ENCODE assay signal across 9 mouse cellular contexts in genomic region chrX:159628629-159629028, GRCm38 (mm10). TPM values are rescaled to one million over a fixed set of nuclear protein-coding genes. Genes with fewer than 3 reads are reported as not detected.
A peak's percentile ranks its signal among the peaks of the same experiment; 100 is the strongest.
DNase-seq lines count a peak whose midpoint lies in the region; ATAC-seq and TF ChIP-seq lines count a peak whose summit lies in the region.
"Had no signal": no experiment of that assay in that cellular context is flagged by ENCODE, and none has a peak within 500 bp of the region (broad histone marks: within the 10 kb centered on the region; RNA-seq: fewer than 3 reads in every experiment).

No protein-coding gene starts in this region.

- TF ChIP-seq POLR2A in limb, embryonic 14.5 days (IDR thresholded peaks at IDR 0.05; ENCODE audit: borderline replicate concordance, extremely low read depth, insufficient read depth, insufficient read length), result no peak

- no peak for TF ChIP-seq EP300 in lung, postnatal 0 days (IDR thresholded peaks at IDR 0.05)

- H3K9ac ChIP-seq in lung, postnatal 0 days (replicated peaks; ENCODE audit: low read depth), result no peak overlapping the region
- H3K9ac ChIP-seq in forebrain, embryonic 16.5 days (replicated peaks; ENCODE audit: low read depth, low read length), result peak overlapping the region; percentile 78
- H3K9ac ChIP-seq in limb, embryonic 14.5 days (ENCODE audit: low read depth, low read length, severe bottlenecking), result no peak overlapping the region
- H3K9ac ChIP-seq in stomach, embryonic 14.5 days (replicated peaks; ENCODE audit: low read depth, low read length), result no peak overlapping the region

- no peaks in the 10 kb centered on the region for H3K4me1 ChIP-seq in lung, postnatal 0 days (ENCODE audit: insufficient read depth, low read depth, low read length)
- no peaks in the 10 kb centered on the region for H3K4me1 ChIP-seq in forebrain, embryonic 16.5 days (replicated peaks; ENCODE audit: control insufficient read depth, insufficient read depth, low read length)
- H3K4me1 ChIP-seq in limb, embryonic 14.5 days (ENCODE audit: control insufficient read depth, insufficient read depth, low read length), result no peaks in the 10 kb centered on the region
- 0 out of 2 replicates have a peak, but pooled peaks cover 2% of the 10 kb centered on the region for H3K4me1 ChIP-seq in stomach, embryonic 14.5 days (ENCODE audit: control insufficient read depth, insufficient read depth, low read length)

- 31% methylated on average over 4 of the region's 4 CpGs for WGBS in lung, postnatal 0 days
- WGBS in forebrain, embryonic 16.5 days, result 43% methylated on average over 4 of the region's 4 CpGs
- 52% methylated on average over 4 of the region's 4 CpGs for WGBS in limb, embryonic 14.5 days
- WGBS in stomach, embryonic 14.5 days, result 44% methylated on average over 4 of the region's 4 CpGs

- H3K4me2 ChIP-seq in lung, postnatal 0 days (replicated peaks; ENCODE audit: low read depth, low read length), result peak overlapping the region; percentile 63; the same call in 1 of the 2 replicates
- H3K4me2 ChIP-seq in forebrain, embryonic 16.5 days (ENCODE audit: low read length), result peak overlapping the region; percentile 63
- H3K4me2 ChIP-seq in limb, embryonic 14.5 days (replicated peaks; ENCODE audit: low read depth, low read length, severe bottlenecking), result peak overlapping the region; percentile 59
- peak overlapping the region; percentile 46 for H3K4me2 ChIP-seq in stomach, embryonic 14.5 days (replicated peaks; ENCODE audit: low read depth, low read length)

- H3K4me3 ChIP-seq in lung, postnatal 0 days (ENCODE audit: low read depth, low read length), result no peak overlapping the region
- peak overlapping the region; percentile 66 for H3K4me3 ChIP-seq in forebrain, embryonic 16.5 days (replicated peaks; ENCODE audit: low read length)
- H3K4me3 ChIP-seq in limb, embryonic 14.5 days (replicated peaks; ENCODE audit: low read length), result peak overlapping the region; percentile 49
- H3K4me3 ChIP-seq in stomach, embryonic 14.5 days (ENCODE audit: low read depth, low read length), result peak overlapping the region; percentile 51

- H3K27ac ChIP-seq in lung, postnatal 0 days (ENCODE audit: low read length), result no peak overlapping the region
- H3K27ac ChIP-seq in forebrain, embryonic 16.5 days (ENCODE audit: low read length), result no peak overlapping the region
- H3K27ac ChIP-seq in limb, embryonic 14.5 days (replicated peaks; ENCODE audit: low read depth, low read length), result no peak overlapping the region
- no peak overlapping the region for H3K27ac ChIP-seq in stomach, embryonic 14.5 days (ENCODE audit: low read length)

- no peak for TF ChIP-seq CTCF in lung, postnatal 0 days (IDR thresholded peaks at IDR 0.05)

- DNase-seq in lung, postnatal 0 days (ENCODE audit: low spot score), result no peak
- no peak for DNase-seq in lung, postnatal 4 days
- no peak for DNase-seq in limb, embryonic 14.5 days (ENCODE audit: low spot score)
- DNase-seq in layer of hippocampus, postnatal 36 days, result no peak
- DNase-seq in thymus, postnatal 0 days (ENCODE audit: low spot score), result no peak
- DNase-seq in left cerebral cortex, postnatal 14 days (ENCODE audit: low spot score in 2 of 2), result no peak
- DNase-seq: kidney, postnatal 14 days had no signal

- intact Hi-C loops in left cerebral cortex, postnatal 14 days (cut with DNase I), result loop anchor here (5.0 to 10.0 kb wide), 4 partner anchors 126 to 486 kb away; no protein-coding TSS in a partner anchor

- H3K27me3 ChIP-seq in lung, postnatal 0 days (replicated peaks; ENCODE audit: insufficient read depth, low read length), result no peaks in the 10 kb centered on the region
- H3K27me3 ChIP-seq in forebrain, embryonic 16.5 days (replicated peaks; ENCODE audit: control insufficient read depth, insufficient read depth, low read length), result no peaks in the 10 kb centered on the region
- no peaks in the 10 kb centered on the region; the same call in 1 of the 2 replicates for H3K27me3 ChIP-seq in limb, embryonic 14.5 days (ENCODE audit: control insufficient read depth, insufficient read depth, low read length)
- no peaks in the 10 kb centered on the region for H3K27me3 ChIP-seq in stomach, embryonic 14.5 days (ENCODE audit: control insufficient read depth, insufficient read depth, low read length)

- ATAC-seq in lung, postnatal 0 days, result no peak
- ATAC-seq in forebrain, embryonic 16.5 days, result no peak
- no peak for ATAC-seq in limb, embryonic 14.5 days (ENCODE audit: low FRiP score, low read depth)
- ATAC-seq in stomach, embryonic 14.5 days (ENCODE audit: insufficient number of reproducible peaks, insufficient read depth, low FRiP score, low read depth), result no peak

- H3K9me3 ChIP-seq in lung, postnatal 0 days (ENCODE audit: low read length), result no peaks in the 10 kb centered on the region
- no peaks in the 10 kb centered on the region for H3K9me3 ChIP-seq in forebrain, embryonic 16.5 days (ENCODE audit: control insufficient read depth, low read length)
- no peaks in the 10 kb centered on the region for H3K9me3 ChIP-seq in limb, embryonic 14.5 days (ENCODE audit: control insufficient read depth, low read length)
- H3K9me3 ChIP-seq in stomach, embryonic 14.5 days (ENCODE audit: control insufficient read depth, low read depth, low read length), result no peaks in the 10 kb centered on the region

- no peaks in the 10 kb centered on the region for H3K36me3 ChIP-seq in lung, postnatal 0 days (ENCODE audit: insufficient read depth, low read length)
- H3K36me3 ChIP-seq in forebrain, embryonic 16.5 days (ENCODE audit: control insufficient read depth, insufficient read depth), result no peaks in the 10 kb centered on the region
- H3K36me3 ChIP-seq in limb, embryonic 14.5 days (ENCODE audit: control insufficient read depth, insufficient read depth, low read length), result no peaks in the 10 kb centered on the region
- H3K36me3 ChIP-seq in stomach, embryonic 14.5 days (ENCODE audit: control insufficient read depth, insufficient read depth, low read length), result no peaks in the 10 kb centered on the region

RNA-seq across cellular contexts. Expression of gene Sh3kbp1, which starts 1.6 kb away (rescaled TPM):
- polyA plus RNA-seq in lung, postnatal 0 days (2015; fragmentation: Nextera tagmentation; extraction: Ambion mirVana), result 17.9 and 19.7 TPM in 2 replicates
- 52.3 and 57.5 TPM in 2 replicates for polyA plus RNA-seq in forebrain, embryonic 16.5 days (2015; fragmentation: Nextera tagmentation; extraction: Ambion mirVana)
- polyA plus RNA-seq in limb, embryonic 14.5 days (2012; rRNA removed), result 22.1 and 26.7 TPM in 2 replicates
- polyA plus RNA-seq in limb, embryonic 14.5 days (2014; fragmentation: Nextera tagmentation; extraction: Ambion mirVana), result 46.4 and 49.8 TPM in 2 replicates
- 35.0 and 37.3 TPM in 2 replicates for polyA plus RNA-seq in stomach, embryonic 14.5 days (2014; fragmentation: Nextera tagmentation; extraction: Ambion mirVana)
- 10 to 100 TPM; 37.1 to 39.1 TPM for total RNA-seq in layer of hippocampus, postnatal 36 days (2021)
- 190 and 200 TPM in 2 replicates for polyA plus RNA-seq in thymus, postnatal 0 days (2015; fragmentation: Nextera tagmentation; extraction: Ambion mirVana)
- total RNA-seq in left cerebral cortex, postnatal 14 days (2021), result 10 to 100 TPM; 49.4 to 59.4 TPM
